Mouse (Mus musculus): ENCODE results near the gene Hdac4.

Hdac4 gene

DNA sequence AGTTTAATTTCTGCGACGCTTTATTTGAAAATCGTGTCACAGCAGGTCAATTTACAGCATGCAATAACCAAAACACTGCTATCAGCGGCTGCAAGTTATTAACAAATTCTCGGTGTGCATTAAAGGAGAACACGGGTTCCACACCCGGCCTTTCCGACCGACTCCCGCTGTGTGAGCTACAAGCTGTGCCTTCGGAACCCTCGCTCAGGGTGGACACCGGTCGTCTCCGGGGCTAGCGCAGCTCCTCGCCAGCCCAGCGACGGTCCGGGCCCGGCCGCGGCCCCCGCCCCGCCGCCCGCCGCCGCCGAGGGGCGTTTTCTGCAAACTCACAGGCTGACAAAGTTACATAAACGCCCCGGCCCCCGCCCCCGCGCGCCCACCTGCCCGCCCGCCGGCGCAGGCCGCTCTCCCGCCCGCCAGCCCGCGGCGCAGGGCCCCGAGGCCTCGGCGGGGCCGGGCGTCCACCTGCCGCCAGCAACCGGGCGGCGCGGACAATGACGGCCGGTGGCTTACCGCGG, 16.0 kb downstream of the Hdac4 start:
- in situ Hi-C loops (cut with MboI; ENCODE audit: unreplicated experiment in 2 of 2) = loop anchor here (10.0 to 25.0 kb wide), 5 partner anchors 65 to 183 kb away; no protein-coding TSS in a partner anchor

DNA sequence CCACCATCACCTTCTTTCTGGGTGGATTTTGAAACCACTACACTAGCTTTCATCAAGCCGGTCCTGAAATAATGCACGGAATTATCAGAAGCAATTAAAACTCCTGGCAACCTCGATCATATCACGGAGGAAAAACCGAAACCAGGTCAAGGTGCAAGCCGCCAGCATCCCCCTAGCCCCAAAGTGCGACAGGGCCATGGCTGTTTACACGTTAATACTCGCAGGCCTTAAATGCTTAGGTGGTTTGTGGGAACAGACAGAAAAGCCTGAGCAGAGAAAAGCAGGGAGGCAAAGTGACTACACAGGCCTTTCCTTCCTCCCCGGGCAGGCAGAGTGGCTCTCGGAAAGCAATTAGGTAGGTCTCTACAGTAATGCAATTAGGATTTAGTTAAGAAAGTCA, 16.4 kb downstream of the Hdac4 start:
- in situ Hi-C loops (cut with MboI; ENCODE audit: unreplicated experiment in 2 of 2) = loop anchor here (10.0 to 25.0 kb wide), 4 partner anchors 64 to 183 kb away; no protein-coding TSS in a partner anchor

GRCm38 (mm10) chr1:92178021-92178895, 17.2 kb downstream of the Hdac4 start:
- in situ Hi-C loops (cut with MboI; ENCODE audit: unreplicated experiment in 2 of 2) = loop anchor here (10.0 to 25.0 kb wide), 4 partner anchors 63 to 184 kb away; no protein-coding TSS in a partner anchor

DNA sequence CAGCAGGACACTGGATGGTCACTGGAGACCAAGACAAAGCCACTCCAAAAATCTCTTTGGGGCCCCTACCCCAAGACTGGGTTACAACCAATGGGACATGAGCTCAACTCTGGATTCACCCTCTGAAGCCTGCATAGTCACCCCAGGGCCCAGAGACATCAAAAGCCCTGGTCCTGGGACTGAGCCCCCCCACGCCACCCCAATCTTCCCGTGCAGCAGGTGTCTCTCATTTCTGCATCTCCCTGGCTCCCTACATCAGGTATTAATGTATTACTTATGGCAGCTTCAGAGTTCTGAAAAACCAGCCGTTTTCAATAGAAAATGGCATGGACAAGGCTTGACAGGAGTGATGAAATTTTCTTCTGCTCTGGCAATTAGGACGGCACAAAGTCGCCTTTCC, 17.9 kb downstream of the Hdac4 start:
- in situ Hi-C loops (cut with MboI; ENCODE audit: unreplicated experiment in 2 of 2) = loop anchor here (10.0 to 25.0 kb wide), 4 partner anchors 63 to 185 kb away; no protein-coding TSS in a partner anchor

- in situ Hi-C loops (cut with MboI; ENCODE audit: unreplicated experiment in 2 of 2) = loop anchor here (10.0 to 25.0 kb wide), 4 partner anchors 62 to 185 kb away; no protein-coding TSS in a partner anchor
Observed at GRCm38 (mm10) chr1:92177196-92177595, 18.3 kb downstream of the Hdac4 start.

GRCm38 (mm10) chr1:92175266-92175665, 20.2 kb downstream of the Hdac4 start:
- in situ Hi-C loops (cut with MboI; ENCODE audit: unreplicated experiment in 2 of 2) = loop anchor here (10.0 to 25.0 kb wide), 4 partner anchors 60 to 187 kb away; no protein-coding TSS in a partner anchor

DNA sequence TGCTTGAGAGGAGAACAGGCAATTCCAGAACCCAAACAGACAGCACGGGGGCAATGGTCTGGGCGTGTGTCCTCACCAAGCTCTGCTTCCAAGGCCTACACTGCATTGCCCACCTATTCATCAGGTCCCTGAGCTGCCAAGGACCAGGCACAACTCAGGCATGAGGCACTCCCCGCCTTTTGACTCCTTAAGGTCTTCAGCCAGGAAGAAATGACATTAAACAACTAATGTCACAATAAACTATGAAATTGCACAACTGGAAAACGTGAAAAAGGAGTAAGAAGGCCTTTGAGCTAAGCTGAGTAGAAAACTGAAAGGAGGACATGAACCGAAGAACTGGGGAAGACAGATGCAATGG, 20.6 kb downstream of the Hdac4 start:
- in situ Hi-C loops (cut with MboI; ENCODE audit: unreplicated experiment in 2 of 2) = loop anchor here (10.0 to 25.0 kb wide), 4 partner anchors 60 to 187 kb away; no protein-coding TSS in a partner anchor

DNA sequence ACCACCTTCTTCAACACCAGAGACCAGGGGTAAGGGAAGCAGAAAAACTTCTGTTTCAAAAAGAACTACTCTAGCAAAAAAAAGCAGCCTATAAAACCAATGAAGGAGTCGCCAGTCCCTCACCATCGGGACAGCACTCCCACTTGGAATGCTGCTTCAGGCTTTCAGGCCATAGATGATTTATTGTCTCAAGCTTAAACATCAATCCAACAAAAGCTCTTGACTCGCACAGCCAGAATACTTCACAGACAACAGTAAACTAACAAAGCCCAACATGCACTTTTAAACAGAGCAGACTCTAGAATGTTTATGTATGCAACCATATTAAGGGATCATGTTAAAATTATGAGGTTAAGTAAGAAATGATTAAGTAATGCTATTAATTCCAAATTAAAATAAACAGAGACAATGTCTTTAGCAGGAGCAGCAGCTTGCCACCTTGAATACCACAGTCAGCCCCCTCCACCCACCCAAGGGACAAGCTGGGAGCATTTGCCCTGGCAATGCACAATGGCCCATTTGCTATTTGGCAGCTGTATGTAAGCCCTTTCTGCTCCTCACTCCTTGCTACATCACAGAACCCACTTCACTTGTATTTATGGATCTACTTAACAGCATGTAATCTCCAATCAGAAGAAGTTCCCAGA, 21.1 kb downstream of the Hdac4 start:
- in situ Hi-C loops (cut with MboI; ENCODE audit: unreplicated experiment in 2 of 2) = loop anchor here (10.0 kb wide), 3 partner anchors 60 to 170 kb away; no protein-coding TSS in a partner anchor

- in situ Hi-C loops (cut with MboI; ENCODE audit: unreplicated experiment in 2 of 2) = loop anchor here (10.0 kb wide), 3 partner anchors 56 to 166 kb away; no protein-coding TSS in a partner anchor
Observed at GRCm38 (mm10) chr1:92170616-92171235, 24.8 kb downstream of the Hdac4 start.

GRCm38 (mm10) chr1:92169776-92170055, 25.8 kb downstream of the Hdac4 start:
- in situ Hi-C loops (cut with MboI; ENCODE audit: unreplicated experiment in 2 of 2) = loop anchor here (10.0 kb wide), 3 partner anchors 55 to 165 kb away; no protein-coding TSS in a partner anchor

DNA sequence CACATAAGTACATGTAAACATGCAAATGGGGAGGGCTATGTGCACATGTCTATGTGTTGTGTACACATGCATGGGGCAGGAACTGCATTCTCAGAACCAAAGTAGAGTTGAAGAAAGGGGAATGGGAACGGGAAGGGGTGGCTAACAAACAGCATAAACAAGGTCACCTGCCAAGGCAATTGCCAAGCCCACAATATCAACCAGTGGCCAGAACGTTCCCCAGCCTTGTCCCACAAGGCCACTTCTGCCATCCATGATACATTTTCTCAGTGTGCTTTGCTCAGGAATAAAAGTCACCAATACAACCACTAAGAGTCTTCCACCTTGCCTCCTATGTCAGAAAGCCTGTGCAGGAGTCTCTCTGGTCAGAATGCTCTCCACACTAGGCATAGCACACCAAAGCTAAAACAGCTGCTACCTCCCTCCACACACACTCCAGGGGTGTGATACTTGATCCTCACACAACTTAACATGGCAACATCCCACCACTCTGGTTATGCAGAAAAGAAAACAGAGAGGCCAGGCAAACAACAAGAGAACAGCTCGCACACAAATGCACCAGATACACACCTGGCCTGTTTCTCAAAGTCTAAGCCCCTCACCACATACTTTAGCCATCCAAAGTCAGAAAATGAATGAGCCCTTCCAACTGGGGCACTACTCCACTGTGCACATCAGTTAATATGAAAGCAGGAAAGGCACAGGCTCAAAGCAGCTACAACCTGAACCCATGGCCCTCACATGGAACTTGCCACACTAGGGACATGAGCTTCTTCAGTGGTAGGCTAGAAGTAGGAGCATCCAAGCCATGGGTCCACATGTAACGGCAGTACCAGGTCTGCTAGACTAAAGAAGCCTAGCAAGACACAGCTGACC, 26.4 kb downstream of the Hdac4 start:
- in situ Hi-C loops (cut with MboI; ENCODE audit: unreplicated experiment in 2 of 2) = no loop called here

DNA sequence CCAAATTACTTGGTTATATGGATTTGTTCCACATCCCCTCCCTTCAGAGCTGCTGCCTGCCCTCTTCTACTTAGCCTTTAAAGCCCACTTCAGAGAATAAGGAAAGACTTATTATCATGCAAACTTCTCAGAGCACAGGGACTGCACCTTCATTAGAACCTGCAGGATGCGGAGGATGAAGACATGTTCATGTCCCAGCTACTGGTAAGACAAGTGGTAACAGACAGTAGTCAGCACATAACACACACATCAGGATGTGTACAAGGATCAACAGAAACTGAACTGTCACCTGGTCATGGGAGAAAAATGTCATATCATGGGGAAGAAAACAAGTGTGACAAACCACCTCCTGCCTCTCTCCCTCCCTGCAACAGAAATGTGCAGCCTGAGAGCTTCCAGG, 31.6 kb downstream of the Hdac4 start:
- in situ Hi-C loops (cut with MboI; ENCODE audit: unreplicated experiment in 2 of 2) = no loop called here

DNA sequence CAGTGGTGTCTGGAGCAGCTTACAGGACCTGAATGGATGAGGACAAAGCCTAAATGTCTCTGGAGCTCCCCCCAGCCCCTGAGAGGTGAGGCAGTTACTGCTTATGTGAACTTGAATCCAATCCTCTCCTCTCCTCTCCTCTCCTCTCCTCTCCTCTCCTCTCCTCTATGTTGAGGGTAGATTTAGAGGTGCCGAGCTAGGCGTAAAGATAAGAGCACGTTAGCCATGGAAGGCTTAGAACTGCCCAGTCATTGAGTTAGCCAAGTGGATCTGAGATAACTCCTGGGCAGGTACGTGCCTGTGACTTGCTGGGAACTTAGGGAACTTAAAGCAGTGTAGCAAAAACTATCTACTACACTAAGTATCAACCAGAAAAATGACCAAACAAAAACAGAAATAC, 35.7 kb downstream of the Hdac4 start:
- in situ Hi-C loops (cut with MboI; ENCODE audit: unreplicated experiment in 2 of 2) = no loop called here

DNA sequence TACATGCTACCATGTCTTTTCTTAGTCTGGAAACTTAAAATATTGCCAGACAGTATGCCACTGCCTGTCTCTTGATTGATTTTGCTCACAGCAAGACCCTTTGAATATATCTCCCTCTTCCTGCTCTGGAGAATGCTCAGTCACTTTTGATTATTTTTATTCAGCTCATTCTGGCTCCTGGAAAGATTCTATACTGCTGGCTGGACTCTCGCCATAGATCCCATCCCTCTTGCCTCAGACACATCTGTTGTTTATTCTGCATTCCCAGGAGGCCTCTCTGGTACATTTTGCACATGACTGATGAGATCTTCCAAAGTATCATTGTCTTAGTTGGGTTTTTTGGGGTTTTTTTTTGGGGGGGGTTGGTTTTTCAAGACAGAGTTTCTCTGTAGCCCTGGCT, 45.3 kb downstream of the Hdac4 start:
- in situ Hi-C loops (cut with MboI; ENCODE audit: unreplicated experiment in 2 of 2) = no loop called here

- in situ Hi-C loops (cut with MboI; ENCODE audit: unreplicated experiment in 2 of 2) = no loop called here
Observed at GRCm38 (mm10) chr1:92148527-92148926, 47.0 kb downstream of the Hdac4 start.

- in situ Hi-C loops (cut with MboI; ENCODE audit: unreplicated experiment in 2 of 2) = no loop called here
Observed at GRCm38 (mm10) chr1:92144868-92145534, 50.5 kb downstream of the Hdac4 start.

- in situ Hi-C loops (cut with MboI; ENCODE audit: unreplicated experiment in 2 of 2) = no loop called here
Observed at GRCm38 (mm10) chr1:92143331-92143895, 52.1 kb downstream of the Hdac4 start.

- in situ Hi-C loops (cut with MboI; ENCODE audit: unreplicated experiment in 2 of 2) = no loop called here
Observed at GRCm38 (mm10) chr1:92142793-92143192, 52.7 kb downstream of the Hdac4 start.

- in situ Hi-C loops (cut with MboI; ENCODE audit: unreplicated experiment in 2 of 2) = no loop called here
Observed at GRCm38 (mm10) chr1:92139001-92139400, 56.5 kb downstream of the Hdac4 start.

Data from v-Abl transformed pro-B cells (cell line).